In the genomic region with DNA sequence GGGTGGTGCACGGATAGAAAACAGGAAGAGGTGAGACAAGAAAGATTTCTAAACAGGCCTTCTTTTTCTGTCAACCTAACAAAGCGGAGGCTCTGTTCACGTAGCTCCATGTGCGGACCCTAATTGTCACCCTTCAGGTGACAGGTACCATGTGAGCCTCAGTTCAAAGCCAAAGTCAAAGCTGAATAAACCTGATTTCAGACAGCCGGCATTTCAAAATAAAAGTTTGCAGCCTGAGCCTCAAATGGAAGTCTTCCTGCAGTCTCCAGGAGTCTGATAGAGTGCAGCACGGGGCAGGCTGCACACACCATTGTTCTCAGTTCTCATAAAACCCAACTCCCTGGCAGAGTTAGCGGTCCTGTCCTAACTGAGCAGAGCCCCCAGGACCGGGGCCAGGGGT, we compare ENCODE assay signal across 10 mouse cellular contexts.
DNase-seq lines count a peak whose midpoint lies in the region; ATAC-seq and TF ChIP-seq lines count a peak whose summit lies in the region.
"Had no signal": no experiment of that assay in that cellular context is flagged by ENCODE, and none has a peak within 500 bp of the region (broad histone marks: within the 10 kb centered on the region; RNA-seq: fewer than 3 reads in every experiment).

No protein-coding gene starts in this region.

- no peaks in the 10 kb centered on the region for H3K36me3 ChIP-seq in heart, embryonic 14.5 days (ENCODE audit: control insufficient read depth, insufficient read depth, low read length)
- H3K36me3 ChIP-seq in heart, adult 2 months (ENCODE audit: control insufficient read depth, insufficient read depth, low read length), result no peaks in the 10 kb centered on the region
- no peaks in the 10 kb centered on the region for H3K36me3 ChIP-seq in forebrain, embryonic 16.5 days (ENCODE audit: control insufficient read depth, insufficient read depth)
- H3K36me3 ChIP-seq in midbrain, embryonic 12.5 days, result no peaks in the 10 kb centered on the region
- H3K36me3 ChIP-seq: liver, embryonic 15.5 days; neural tube, embryonic 12.5 days had no signal

- no peak overlapping the region for H3K9ac ChIP-seq in heart, embryonic 14.5 days (ENCODE audit: low read length)
- H3K9ac ChIP-seq in heart, adult 2 months (ENCODE audit: low read depth, low read length), result no peak overlapping the region
- peak overlapping the region; percentile 35; the same call in 1 of the 2 replicates for H3K9ac ChIP-seq in forebrain, embryonic 16.5 days (replicated peaks; ENCODE audit: low read depth, low read length)
- H3K9ac ChIP-seq in midbrain, embryonic 12.5 days (replicated peaks), result peak overlapping the region; percentile 28; the same call in 1 of the 2 replicates
- H3K9ac ChIP-seq: liver, embryonic 15.5 days; neural tube, embryonic 12.5 days had no signal

- ATAC-seq in heart, embryonic 14.5 days (ENCODE audit: insufficient number of reproducible peaks, insufficient read depth, low FRiP score, low read depth), result no peak
- no peak for ATAC-seq in forebrain, embryonic 16.5 days
- no peak for ATAC-seq in midbrain, embryonic 12.5 days (ENCODE audit: low FRiP score, low read depth)
- ATAC-seq in granulocyte monocyte progenitor cell, adult 5-6 weeks (replicated peaks; ENCODE audit: poor library complexity, severe bottlenecking), result no peak

- H3K4me3 ChIP-seq in heart, embryonic 14.5 days (ENCODE audit: control insufficient read depth in 1 of 2, insufficient read depth in 1 of 2, low read depth in 1 of 2, low read length in 2 of 2), result no peak overlapping the region
- no peak overlapping the region for H3K4me3 ChIP-seq in heart, adult 2 months
- no peak overlapping the region for H3K4me3 ChIP-seq in cortical plate, adult 2 months (ENCODE audit: insufficient read depth, low read length)
- H3K4me3 ChIP-seq in forebrain, embryonic 16.5 days (replicated peaks; ENCODE audit: low read length), result no peak overlapping the region
- no peak overlapping the region for H3K4me3 ChIP-seq in midbrain, embryonic 12.5 days
- H3K4me3 ChIP-seq: liver, embryonic 15.5 days; neural tube, embryonic 12.5 days had no signal

- 55% methylated on average over 8 of the region's 8 CpGs for WGBS in heart, embryonic 14.5 days
- WGBS in heart, adult 2 months, result 51% methylated on average over 8 of the region's 8 CpGs
- WGBS in forebrain, embryonic 16.5 days, result 21% methylated on average over 8 of the region's 8 CpGs
- WGBS in midbrain, embryonic 12.5 days, result 49% methylated on average over 8 of the region's 8 CpGs

- TF ChIP-seq CTCF in heart, adult 2 months (IDR thresholded peaks at IDR 0.05), result no peak
- TF ChIP-seq CTCF in cortical plate, adult 2 months (IDR thresholded peaks at IDR 0.05; ENCODE audit: extremely low read depth, insufficient read depth, low read length), result no peak

- no peaks in the 10 kb centered on the region for H3K27me3 ChIP-seq in heart, embryonic 14.5 days (ENCODE audit: control insufficient read depth, insufficient read depth, low read length)
- H3K27me3 ChIP-seq in heart, adult 2 months (ENCODE audit: control insufficient read depth, insufficient read depth, low read length), result no peaks in the 10 kb centered on the region
- H3K27me3 ChIP-seq in forebrain, embryonic 16.5 days (replicated peaks; ENCODE audit: control insufficient read depth, insufficient read depth, low read length), result no peaks in the 10 kb centered on the region
- 0 out of 2 replicates have a peak, but pooled peaks cover 3% of the 10 kb centered on the region for H3K27me3 ChIP-seq in midbrain, embryonic 12.5 days
- H3K27me3 ChIP-seq: neural tube, embryonic 12.5 days had no signal

- H3K4me2 ChIP-seq in heart, embryonic 14.5 days (ENCODE audit: low read length), result no peak overlapping the region
- 0 out of 2 replicates have a peak overlapping the region, but pooled peaks have one; percentile 1 for H3K4me2 ChIP-seq in forebrain, embryonic 16.5 days (ENCODE audit: low read length)
- H3K4me2 ChIP-seq in midbrain, embryonic 12.5 days (replicated peaks), result no peak overlapping the region
- H3K4me2 ChIP-seq: liver, embryonic 15.5 days; neural tube, embryonic 12.5 days had no signal

- peak overlapping the region; percentile 14 to 55; a peak in 3 of 4 replicates for H3K27ac ChIP-seq in heart, embryonic 14.5 days (replicated peaks in 1 of 2; ENCODE audit: control insufficient read depth in 1 of 2, insufficient read depth in 1 of 2, low read depth in 2 of 2, low read length in 2 of 2)
- no peak overlapping the region for H3K27ac ChIP-seq in heart, adult 2 months
- peak overlapping the region; percentile 1; the same call in 1 of the 2 replicates for H3K27ac ChIP-seq in cortical plate, adult 2 months (ENCODE audit: insufficient read depth, low read length)
- peak overlapping the region; percentile 80 for H3K27ac ChIP-seq in forebrain, embryonic 16.5 days (ENCODE audit: low read length)
- peak overlapping the region; percentile 82 for H3K27ac ChIP-seq in midbrain, embryonic 12.5 days (replicated peaks)
- H3K27ac ChIP-seq: liver, embryonic 15.5 days had no signal

- no peaks in the 10 kb centered on the region for H3K79me2 ChIP-seq in heart, adult 2 months (replicated peaks; ENCODE audit: control insufficient read depth, insufficient read depth, low read length)

- no peaks in the 10 kb centered on the region for H3K9me3 ChIP-seq in heart, embryonic 14.5 days (ENCODE audit: control insufficient read depth, low read length)
- no peaks in the 10 kb centered on the region for H3K9me3 ChIP-seq in forebrain, embryonic 16.5 days (ENCODE audit: control insufficient read depth, low read length)
- H3K9me3 ChIP-seq in midbrain, embryonic 12.5 days, result no peaks in the 10 kb centered on the region
- H3K9me3 ChIP-seq: liver, embryonic 15.5 days; neural tube, embryonic 12.5 days had no signal

- no peak for DNase-seq in heart, adult 2 months
- DNase-seq in retina, embryonic 14.5 days (ENCODE audit: low spot score), result no peak
- no peak for DNase-seq in left cerebral cortex, adult 11 months (ENCODE audit: low spot score)

- peaks cover 22% of the 10 kb centered on the region in 2 experiments for H3K4me1 ChIP-seq in heart, embryonic 14.5 days (ENCODE audit: control insufficient read depth in 2 of 2, insufficient read depth in 2 of 2, low read length in 2 of 2)
- no peaks in the 10 kb centered on the region; the same call in 1 of the 2 replicates for H3K4me1 ChIP-seq in heart, adult 2 months (ENCODE audit: control insufficient read depth, insufficient read depth, low read length)
- no peaks in the 10 kb centered on the region for H3K4me1 ChIP-seq in cortical plate, adult 2 months (ENCODE audit: control insufficient read depth, insufficient read depth, low read length)
- peaks cover 50% of the 10 kb centered on the region for H3K4me1 ChIP-seq in forebrain, embryonic 16.5 days (replicated peaks; ENCODE audit: control insufficient read depth, insufficient read depth, low read length)
- H3K4me1 ChIP-seq in midbrain, embryonic 12.5 days, result peaks cover 55% of the 10 kb centered on the region
- H3K4me1 ChIP-seq: liver, embryonic 15.5 days had no signal

- no peak for TF ChIP-seq POLR2A in heart, adult 2 months (IDR thresholded peaks at IDR 0.05; ENCODE audit: insufficient read depth, low read depth, low read length)
- no peak for TF ChIP-seq POLR2A in cortical plate, adult 2 months (IDR thresholded peaks at IDR 0.05; ENCODE audit: extremely low read depth, insufficient read depth, low read length)

- TF ChIP-seq EP300 in heart, adult 2 months (IDR thresholded peaks at IDR 0.05; ENCODE audit: insufficient read depth, low read depth, low read length), result no peak

- intact Hi-C loops in heart, adult 2 months (cut with DNase I), result no loop called here

Comparison
In these comparisons a context has a peak if more than half of its experiments do, and no peak if none do; other contexts are left out.
1. H3K9ac ChIP-seq: peak in forebrain, embryonic 16.5 days (single experiment) and midbrain, embryonic 12.5 days (single experiment); none in heart, embryonic 14.5 days (single experiment) and heart, adult 2 months (single experiment).